Mouse (Mus musculus) heart, adult 2 months (tissue): Measurements from ENCODE around the gene 4931428F04Rik. TPM values are rescaled to one million over a fixed set of nuclear protein-coding genes. Genes with fewer than 3 reads are reported as not detected.

Experiments
- DNase-seq, 2 experiments: peaks; one replicate each; pipeline ENCODE4 v3.0.0; 2021
- H3K27ac ChIP-seq: fragments of 200-600 bp; 2 replicates; pipeline ENCODE4 v1.8.1; 2022
- H3K27me3 ChIP-seq: fragments of 200-500 bp; 2 replicates; pipeline ENCODE4 v1.6.1; 2012; ENCODE audit warnings: mild to moderate bottlenecking, low read length, inconsistent platforms, mixed read lengths; ENCODE audit not compliant: control insufficient read depth, insufficient read depth
- H3K36me3 ChIP-seq: fragments of 200-500 bp; 2 replicates; pipeline ENCODE4 v1.6.1; 2012; ENCODE audit warnings: low read length, inconsistent platforms; ENCODE audit not compliant: control insufficient read depth, insufficient read depth
- H3K4me1 ChIP-seq: fragments of 200-500 bp; 2 replicates; pipeline ENCODE4 v1.6.1; 2011; ENCODE audit warnings: low read length; ENCODE audit not compliant: control insufficient read depth, insufficient read depth
- H3K4me3 ChIP-seq: fragments of 200-600 bp; 2 replicates; pipeline ENCODE4 v1.8.1; 2022
- H3K79me2 ChIP-seq: fragments of 200-500 bp; replicated peaks from 2 replicates; pipeline ENCODE4 v1.6.1; 2012; ENCODE audit warnings: mild to moderate bottlenecking, inconsistent platforms, low read length, moderate library complexity, mixed read lengths; ENCODE audit not compliant: control insufficient read depth, insufficient read depth
- H3K9ac ChIP-seq: fragments of 200-500 bp; 2 replicates; pipeline ENCODE4 v1.6.1; 2012; ENCODE audit warnings: low read depth, mild to moderate bottlenecking, control low read depth, inconsistent platforms, low read length, mixed read lengths
- CTCF ChIP-seq: fragments of 200-600 bp; IDR thresholded peaks from 2 replicates; pipeline ENCODE4 v1.8.1; 2022; ENCODE audit warnings: antibody characterized with exemption, mild to moderate bottlenecking, moderate library complexity
- EP300 ChIP-seq: fragments of 200-500 bp; IDR thresholded peaks from 2 replicates; pipeline ENCODE4 v1.6.1; 2011; ENCODE audit warnings: low read depth, low read length, control low read depth; ENCODE audit not compliant: insufficient read depth
- POLR2A ChIP-seq: fragments of 200-500 bp; IDR thresholded peaks from 2 replicates; pipeline ENCODE4 v1.6.1; 2011; ENCODE audit warnings: mild to moderate bottlenecking, low read depth, low read length, control low read depth; ENCODE audit not compliant: insufficient read depth
- WGBS: fragments of 180-500 bp; shearing (Covaris S2); methylation state at CpG from one replicate; pipeline ENCODE4 v1.1.7; 2018; 5-methylcytosine and 5-hydroxymethylcytosine counted together
- intact Hi-C: fragments of 180-260 bp; cut with DNase I; formaldehyde crosslinking; loops from one replicate; pipeline ENCODE4 v1.15.1; 2025
- polyA plus RNA-seq: library from polyadenylated mRNA; depleted of rRNA; stranded (reverse); fragments of >200 nt; gene quantifications from 2 replicates; pipeline ENCODE4 v1.2.3, GENCODE M21; 2012
- total RNA-seq, 2 experiments: library from RNA; stranded (reverse); gene quantifications; 2 replicates each; pipeline ENCODE4 v1.2.3; 2021

4931428F04Rik gene
- total and polyA plus RNA-seq, 3 experiments: 1.1 to 2.1 (median 1.2) TPM

- H3K36me3 ChIP-seq: no peaks in the 10 kb centered on the region
- peaks cover 2% of the 10 kb centered on the region; the same call in 1 of the 2 replicates for H3K4me1 ChIP-seq
- 8% methylated on average over 30 of the region's 30 CpGs for WGBS
- H3K4me3 ChIP-seq: peak overlapping the region; percentile 47
- intact Hi-C loops: loop anchor here (10.0 kb wide), 1 partner anchor 605 kb away; no protein-coding TSS in a partner anchor
- TF ChIP-seq POLR2A: no peak
- TF ChIP-seq EP300: 0 out of 2 replicates have a peak, but pooled peaks have one; percentile 44
- peak; percentile 76 to 86 for DNase-seq
- no peaks in the 10 kb centered on the region for H3K27me3 ChIP-seq
- H3K27ac ChIP-seq: no peak overlapping the region
- no peak overlapping the region for H3K9ac ChIP-seq
- no peaks in the 10 kb centered on the region for H3K79me2 ChIP-seq
Observed at GRCm38 (mm10) chr8:105259721-105260320, 29.8 kb downstream of the 4931428F04Rik start.

- Histone ChIP-seq H3K27ac (no peak overlapping the region), H3K79me2 (no peaks in the 10 kb centered on the region), H3K9ac (no peak overlapping the region), H3K27me3 (no peaks in the 10 kb centered on the region), H3K4me1 (peaks cover 2% of the 10 kb centered on the region; the same call in 1 of the 2 replicates), H3K36me3 (no peaks in the 10 kb centered on the region), H3K4me3 (peak overlapping the region; percentile 47)
- 41% methylated on average over 55 of the region's 55 CpGs for WGBS
- no peak for TF ChIP-seq CTCF
- no peak for DNase-seq
- intact Hi-C loops: no loop called here
Observed at GRCm38 (mm10) chr8:105258911-105259720, 30.5 kb downstream of the 4931428F04Rik start.

GRCm38 (mm10) chr8:105257318-105258114 lies 32.1 kb downstream of the 4931428F04Rik start:
- no peaks in the 10 kb centered on the region for H3K36me3 ChIP-seq
- no peaks in the 10 kb centered on the region for H3K79me2 ChIP-seq
- peaks cover 2% of the 10 kb centered on the region; the same call in 1 of the 2 replicates for H3K4me1 ChIP-seq
- H3K27ac ChIP-seq: no peak overlapping the region
- intact Hi-C loops: no loop called here
- WGBS: 79% methylated on average over 7 of the region's 7 CpGs
- H3K4me3 ChIP-seq: no peak overlapping the region
- no peak for DNase-seq
- TF ChIP-seq CTCF (no peak), EP300 (no peak), POLR2A (no peak)
- H3K27me3 ChIP-seq: no peaks in the 10 kb centered on the region
- H3K9ac ChIP-seq: no peak overlapping the region

GRCm38 (mm10) chr8:105254966-105255350 lies 34.7 kb downstream of the 4931428F04Rik start, which contains the start of gene B3gnt9:
TSS of gene B3gnt9 (minus strand) at chr8:105255153.
- DNase-seq: peak; percentile 84 to 85
- 6% methylated on average over 14 of the region's 14 CpGs for WGBS
- H3K9ac ChIP-seq: peak within 1 kb of the TSS; percentile 37
- intact Hi-C loops: loop anchor here (2.0 kb wide), 2 partner anchors 30 to 36 kb away; partner anchors contain the start of gene D230025D16Rik
- peaks cover 2% of the 10 kb centered on the region; the same call in 1 of the 2 replicates for H3K4me1 ChIP-seq
- TF ChIP-seq POLR2A (no peak; the same call in 1 of the 2 replicates), CTCF (no peak), EP300 (no peak)
- no peaks in the 10 kb centered on the region for H3K36me3 ChIP-seq
- no peaks in the 10 kb centered on the region for H3K27me3 ChIP-seq
- peak within 1 kb of the TSS; percentile 78 for H3K27ac ChIP-seq
- H3K79me2 ChIP-seq: no peaks in the 10 kb centered on the region
- H3K4me3 ChIP-seq: peak within 1 kb of the TSS; percentile 76

- H3K27ac ChIP-seq: peak overlapping the region; percentile 78
- peak overlapping the region; percentile 37 for H3K9ac ChIP-seq
- intact Hi-C loops: loop anchor here (2.0 kb wide), 2 partner anchors 30 to 36 kb away; partner anchors contain the start of gene D230025D16Rik
- H3K79me2 ChIP-seq: no peaks in the 10 kb centered on the region
- peak overlapping the region; percentile 76 for H3K4me3 ChIP-seq
- no peak; the same call in none of the 2 replicates for TF ChIP-seq POLR2A
- peak; percentile 94 for TF ChIP-seq CTCF
- peak; percentile 64; the same call in 1 of the 2 replicates for TF ChIP-seq EP300
- H3K27me3 ChIP-seq: no peaks in the 10 kb centered on the region
- H3K4me1 ChIP-seq: no peaks in the 10 kb centered on the region; the same call in 1 of the 2 replicates
- no peaks in the 10 kb centered on the region for H3K36me3 ChIP-seq
- peak; percentile 90 to 94 for DNase-seq
- under 1% methylated on average over 74 of the region's 74 CpGs for WGBS
Observed at GRCm38 (mm10) chr8:105254152-105254965, 35.3 kb downstream of the 4931428F04Rik start.
